14 mouse cellular contexts compared by ENCODE assay signal in genomic region chr2:34958036-34958435, GRCm38 (mm10). TPM values are rescaled to one million over a fixed set of nuclear protein-coding genes. Genes with fewer than 3 reads are reported as not detected.
A peak's percentile ranks its signal among the peaks of the same experiment; 100 is the strongest.
DNase-seq lines count a peak whose midpoint lies in the region; ATAC-seq lines count a peak whose summit lies in the region.
"Had no signal": no experiment of that assay in that cellular context is flagged by ENCODE, and none has a peak within 500 bp of the region (broad histone marks: within the 10 kb centered on the region; RNA-seq: fewer than 3 reads in every experiment).

No protein-coding gene starts in this region.

- peak; percentile 24 for ATAC-seq in granulocyte monocyte progenitor cell, adult 5-6 weeks (replicated peaks; ENCODE audit: poor library complexity, severe bottlenecking)
- ATAC-seq: intestine, embryonic 15.5 days; midbrain, embryonic 16.5 days had no signal

- DNase-seq in 416B (ENCODE audit: low read depth), result peak; percentile 73
- DNase-seq in CD4-positive, CD25-positive, alpha-beta regulatory T cell, adult 2 months (ENCODE audit: low read depth, low spot score), result peak; percentile 84
- DNase-seq in natural killer cell, adult 2 months (ENCODE audit: low spot score in 2 of 2), result peak; percentile 84 to 92
- DNase-seq in embryo, embryonic 11 days, result no peak
- no peak for DNase-seq in left cerebral cortex, postnatal 14 days (ENCODE audit: low spot score in 2 of 2)
- no peak for DNase-seq in adipocyte (ENCODE audit: low spot score)
- DNase-seq: cerebellum, postnatal 14 days; gastrocnemius, postnatal 25 days; heart, postnatal 4 days; lung, embryonic 14.5 days; right cerebral cortex, adult 18-20 months had no signal

- intact Hi-C loops in left cerebral cortex, postnatal 14 days (cut with DNase I), result no loop called here

RNA-seq across cellular contexts. Expression of gene Traf1, which starts 3.5 kb away (rescaled TPM):
- total RNA-seq in granulocyte monocyte progenitor cell, adult 5-6 weeks (2014; fragmentation: Nextera tagmentation), result not detected in 2 replicates
- 0.09 and 0.15 TPM in 2 replicates for total RNA-seq in granulocyte monocyte progenitor cell, adult 5-6 weeks (2017)
- under 1 TPM; 0.59 to 0.78 TPM for total RNA-seq in left cerebral cortex, postnatal 14 days (2021)

RNA-seq across cellular contexts. Expression of gene Phf19, which starts 44.2 kb away (rescaled TPM):
- total RNA-seq in granulocyte monocyte progenitor cell, adult 5-6 weeks (2014; fragmentation: Nextera tagmentation), result 22.6 and 25.9 TPM in 2 replicates
- total RNA-seq in granulocyte monocyte progenitor cell, adult 5-6 weeks (2017), result 5.9 and 7.9 TPM in 2 replicates
- total RNA-seq in left cerebral cortex, postnatal 14 days (2021), result under 1 TPM; 0.68 to 0.82 TPM

Comparison
In these comparisons a context has a peak if more than half of its experiments do, and no peak if none do; other contexts are left out.
1. DNase-seq: peak in 416B (single experiment), CD4-positive, CD25-positive, alpha-beta regulatory T cell, adult 2 months (single experiment) and natural killer cell, adult 2 months (2 of 2); none in embryo, embryonic 11 days (single experiment), left cerebral cortex, postnatal 14 days (0 of 2) and adipocyte (single experiment).